Mouse (Mus musculus): ENCODE results near the gene Ypel5.

DNA sequence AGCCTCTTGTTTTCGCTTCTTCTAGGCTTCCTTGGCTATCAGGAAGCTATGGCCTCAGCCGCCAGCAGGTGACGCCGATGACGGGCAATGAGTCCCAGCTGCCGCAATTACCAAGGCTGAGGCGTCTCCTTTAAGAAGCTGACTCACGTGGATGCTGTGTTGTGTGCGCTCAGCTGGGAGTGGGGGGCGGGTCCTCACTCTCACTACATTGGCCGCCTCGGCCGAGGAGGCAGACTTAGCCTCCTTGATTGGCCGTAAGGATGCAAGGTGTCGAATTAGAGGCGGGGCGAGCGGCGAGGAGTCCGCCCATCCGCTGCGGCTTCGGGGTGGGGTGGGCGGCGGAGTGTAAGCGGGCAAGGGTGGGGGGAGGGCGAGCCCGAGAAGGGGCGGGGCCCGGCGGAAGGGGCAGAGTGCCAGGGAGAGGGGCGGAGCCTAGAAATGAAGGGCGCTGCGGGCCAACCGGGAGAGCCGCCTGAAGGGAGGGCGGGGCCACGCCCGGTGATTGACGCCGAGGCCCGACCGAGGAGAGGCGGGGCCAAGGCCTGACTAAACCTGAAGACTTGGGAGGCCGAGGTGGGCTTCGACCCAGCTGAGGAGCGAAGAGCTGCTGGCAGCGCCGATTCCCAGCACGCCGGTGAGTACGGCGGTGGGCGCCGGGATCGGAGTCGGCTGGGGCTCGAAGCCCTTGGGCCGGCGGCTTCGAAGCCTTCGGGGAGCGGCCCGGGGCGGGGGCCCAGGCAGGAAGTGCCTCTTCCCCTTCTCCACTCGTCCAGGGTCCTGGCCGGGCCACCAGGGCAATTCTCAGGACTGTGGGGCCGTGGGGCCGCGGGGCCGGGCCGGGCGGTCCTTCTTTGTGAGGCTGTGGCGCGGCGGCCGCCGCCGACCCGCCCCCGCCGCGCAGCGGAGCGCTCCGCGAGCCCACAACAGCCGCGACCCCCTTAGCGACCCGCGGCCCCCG lies at the start of gene Ypel5:
- TF ChIP-seq CTCF (IDR thresholded peaks at IDR 0.05; ENCODE audit: control insufficient read depth, insufficient read depth, low read length), result peak; percentile 58; the same call in 1 of the 2 replicates
- peak; percentile 92 for TF ChIP-seq POLR2A (IDR thresholded peaks at IDR 0.05; ENCODE audit: borderline replicate concordance, control insufficient read depth, low read depth, low read length)

Data from bone marrow, adult 2 months (tissue).